Mouse (Mus musculus): ENCODE data around the gene Gabrr1. TPM values are rescaled to one million over a fixed set of nuclear protein-coding genes. Genes with fewer than 3 reads are reported as not detected.
A peak's percentile ranks its signal among the peaks of the same experiment; 100 is the strongest.

Gabrr1 gene
- total RNA-seq, 2 experiments from 2014 or later, result 0.41 to 0.50 TPM

GRCm38 (mm10) chr4:33207551-33207950 lies 75.2 kb downstream of the Gabrr1 start:
- DNase-seq, result no peak
- intact Hi-C loops (cut with DNase I), result loop anchor here (5.0 kb wide), 1 partner anchor 40 kb away; no protein-coding TSS in a partner anchor

GRCm38 (mm10) chr4:33208881-33209841 lies 76.8 kb downstream of the Gabrr1 start, which contains the start of gene Srsf12:
Gene Srsf12 (plus strand): TSS chr4:33208991.
- DNase-seq, result peak in 1 of 2 experiments; percentile 15
- intact Hi-C loops (cut with DNase I), result loop anchor here (2.0 to 5.0 kb wide), 2 partner anchors 38 to 84 kb away; no protein-coding TSS in a partner anchor

Other genes starting within 250 kb of the Gabrr1 start
- gene Ankrd6, start 181.7 kb upstream of the Gabrr1 start, total RNA-seq (2021), result 1 to 10 TPM; 3.5 to 6.3 TPM
- gene Rragd, start 149.5 kb upstream of the Gabrr1 start, total RNA-seq (2021), result 10 to 100 TPM; 74.1 to 88.3 TPM
- 10 to 100 TPM; 48.2 to 57.3 TPM for gene Ube2j1, start 101.1 kb upstream of the Gabrr1 start, total RNA-seq (2021)
- under 1 TPM in 1 of 2 experiments, not detected in 1; 0.41 TPM for gene Gabrr2, start 69.5 kb upstream of the Gabrr1 start, total RNA-seq (2021)
- gene Pm20d2, start 57.2 kb downstream of the Gabrr1 start, total RNA-seq (2021), result 10 to 100 TPM; 26.8 to 27.6 TPM
- under 1 TPM in 1 of 2 experiments, not detected in 1; 0.22 TPM for gene Srsf12, start 76.5 kb downstream of the Gabrr1 start, total RNA-seq (2021)
- gene Pnrc1, start 157.6 kb downstream of the Gabrr1 start, total RNA-seq (2021), result 100 to 1,000 TPM; 122 to 127 TPM
- gene Rngtt, start 177.8 kb downstream of the Gabrr1 start, total RNA-seq (2021), result 10 to 100 TPM; 11.8 to 13.0 TPM

Measured in heart, postnatal 10 days (tissue).